10 mouse cellular contexts compared by ENCODE assay signal in genomic region chr10:4787003-4787628, GRCm38 (mm10).
DNase-seq lines count a peak whose midpoint lies in the region; ATAC-seq lines count a peak whose summit lies in the region.
"Had no signal": no experiment of that assay in that cellular context is flagged by ENCODE, and none has a peak within 500 bp of the region (broad histone marks: within the 10 kb centered on the region; RNA-seq: fewer than 3 reads in every experiment).

No protein-coding gene starts in this region.

- ATAC-seq in hematopoietic stem cell, adult 5-6 weeks (replicated peaks in 1 of 2; ENCODE audit: insufficient read depth in 1 of 2, low FRiP score in 2 of 2, low TSS enrichment in 1 of 2, low read depth in 1 of 2, poor library complexity in 2 of 2, severe bottlenecking in 2 of 2) = peak; percentile 100
- ATAC-seq in forebrain, embryonic 15.5 days (replicated peaks) = no peak
- no peak for ATAC-seq in inflammation-experienced regulatory T-cells, adult 6 months

- no peaks in the 10 kb centered on the region for H3K27me3 ChIP-seq in forebrain, embryonic 15.5 days
- H3K27me3 ChIP-seq: lung, embryonic 15.5 days; neural tube, embryonic 13.5 days had no signal

- WGBS in forebrain, embryonic 15.5 days = 85% methylated on average over 5 of the region's 5 CpGs

- no peaks in the 10 kb centered on the region for H3K9me3 ChIP-seq in forebrain, embryonic 15.5 days
- H3K9me3 ChIP-seq: lung, embryonic 15.5 days; neural tube, embryonic 13.5 days had no signal

- H3K4me3 ChIP-seq in forebrain, embryonic 15.5 days = no peak overlapping the region
- H3K4me3 ChIP-seq: lung, embryonic 15.5 days; neural tube, embryonic 13.5 days had no signal

- no peak overlapping the region for H3K27ac ChIP-seq in forebrain, embryonic 15.5 days (replicated peaks)
- H3K27ac ChIP-seq: lung, embryonic 15.5 days; neural tube, embryonic 13.5 days had no signal

- no peaks in the 10 kb centered on the region for H3K4me1 ChIP-seq in forebrain, embryonic 15.5 days
- H3K4me1 ChIP-seq: lung, embryonic 15.5 days; neural tube, embryonic 13.5 days had no signal

- H3K36me3 ChIP-seq in forebrain, embryonic 15.5 days = no peaks in the 10 kb centered on the region
- H3K36me3 ChIP-seq: lung, embryonic 15.5 days; neural tube, embryonic 13.5 days had no signal

- DNase-seq in heart, adult 11 months = peak; percentile 97
- DNase-seq in heart, postnatal 4 days = no peak
- DNase-seq in spleen, adult 18-20 months = peak; percentile 18 to 32
- DNase-seq in spleen, adult 12 weeks (ENCODE audit: low spot score) = no peak
- peak; percentile 67 to 69 for DNase-seq in spleen, postnatal 36 days (ENCODE audit: low spot score in 2 of 2)

- no peak overlapping the region for H3K9ac ChIP-seq in forebrain, embryonic 15.5 days (replicated peaks)
- H3K9ac ChIP-seq: lung, embryonic 15.5 days; neural tube, embryonic 13.5 days had no signal

- no peak overlapping the region for H3K4me2 ChIP-seq in forebrain, embryonic 15.5 days (replicated peaks)
- H3K4me2 ChIP-seq: lung, embryonic 15.5 days; neural tube, embryonic 13.5 days had no signal

Comparison
In these comparisons a context has a peak if more than half of its experiments do, and no peak if none do; other contexts are left out.
1. DNase-seq: peak in heart, adult 11 months (single experiment), spleen, adult 18-20 months (2 of 2) and spleen, postnatal 36 days (2 of 2); none in heart, postnatal 4 days (single experiment) and spleen, adult 12 weeks (single experiment).
2. ATAC-seq: peak in hematopoietic stem cell, adult 5-6 weeks (2 of 2); none in forebrain, embryonic 15.5 days (single experiment) and inflammation-experienced regulatory T-cells, adult 6 months (single experiment).